Mouse (Mus musculus): Measurements from ENCODE around the gene Cd180. TPM values are rescaled to one million over a fixed set of nuclear protein-coding genes. Genes with fewer than 3 reads are reported as not detected.
"Not testable (repeated sequence)": the region's sequence is repeated elsewhere in the genome, so short reads cannot be mapped to it uniquely, and the experiment has no call there.

The Cd180 gene
- polyA plus RNA-seq, 1 experiment from 2014 or later, result 0.61 TPM

- no peaks in the 10 kb centered on the region for H3K9me3 ChIP-seq
- H3K36me3 ChIP-seq, result no peaks in the 10 kb centered on the region
- H3K9ac ChIP-seq, result no peak overlapping the region
- ATAC-seq (ENCODE audit: borderline replicate concordance, extremely low read depth, low FRiP score, low TSS enrichment), result peak; percentile 44; the same call in 1 of the 2 replicates
- H3K27me3 ChIP-seq, result no peaks in the 10 kb centered on the region
- no peak overlapping the region for H3K4me3 ChIP-seq
- 44% methylated on average over 18 of the region's 18 CpGs for WGBS
- H3K4me1 ChIP-seq, result peaks cover 19% of the 10 kb centered on the region
- peak overlapping the region; percentile 33 for H3K4me2 ChIP-seq
- H3K27ac ChIP-seq, result no peak overlapping the region
Observed at GRCm38 (mm10) chr13:102665588-102666232, 27.6 kb upstream of the Cd180 start.

- no peak for ATAC-seq (ENCODE audit: borderline replicate concordance, extremely low read depth, low FRiP score, low TSS enrichment)
- Histone ChIP-seq H3K27ac (no peak overlapping the region), H3K9me3 (no peaks in the 10 kb centered on the region), H3K36me3 (no peaks in the 10 kb centered on the region), H3K4me2 (no peak overlapping the region), H3K9ac (no peak overlapping the region), H3K4me3 (no peak overlapping the region), H3K4me1 (peaks cover 19% of the 10 kb centered on the region), H3K27me3 (no peaks in the 10 kb centered on the region)
- 76% methylated on average over 12 of the region's 12 CpGs for WGBS
Observed at GRCm38 (mm10) chr13:102666233-102666614, 27.1 kb upstream of the Cd180 start.

DNA sequence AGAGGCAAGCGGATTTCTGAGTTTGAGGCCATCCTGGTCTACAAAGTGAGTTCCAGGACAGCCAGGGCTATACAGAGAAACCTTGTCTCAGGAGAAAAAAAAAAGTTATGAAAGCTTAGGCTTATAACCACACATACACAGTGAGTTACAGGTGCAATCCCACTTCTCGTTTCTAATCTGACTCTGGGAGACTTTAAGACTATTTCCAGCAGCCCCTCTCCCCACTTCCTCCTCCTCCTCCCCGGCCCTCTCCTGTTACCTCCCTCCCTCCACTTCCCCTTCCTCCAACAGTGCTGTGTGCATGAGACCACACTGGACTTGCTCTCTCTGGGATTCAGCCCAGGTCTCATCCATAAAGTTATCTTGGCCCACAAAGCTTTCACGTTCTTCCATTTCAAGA is 26.6 kb upstream of the Cd180 start:
- Histone ChIP-seq H3K9ac (no peak overlapping the region), H3K4me2 (no peak overlapping the region), H3K4me1 (peaks cover 19% of the 10 kb centered on the region), H3K36me3 (no peaks in the 10 kb centered on the region), H3K27ac (no peak overlapping the region), H3K9me3 (no peaks in the 10 kb centered on the region), H3K4me3 (no peak overlapping the region), H3K27me3 (no peaks in the 10 kb centered on the region)
- no peak for ATAC-seq (ENCODE audit: borderline replicate concordance, extremely low read depth, low FRiP score, low TSS enrichment)
- WGBS, result 65% methylated on average over 4 of the region's 4 CpGs

DNA sequence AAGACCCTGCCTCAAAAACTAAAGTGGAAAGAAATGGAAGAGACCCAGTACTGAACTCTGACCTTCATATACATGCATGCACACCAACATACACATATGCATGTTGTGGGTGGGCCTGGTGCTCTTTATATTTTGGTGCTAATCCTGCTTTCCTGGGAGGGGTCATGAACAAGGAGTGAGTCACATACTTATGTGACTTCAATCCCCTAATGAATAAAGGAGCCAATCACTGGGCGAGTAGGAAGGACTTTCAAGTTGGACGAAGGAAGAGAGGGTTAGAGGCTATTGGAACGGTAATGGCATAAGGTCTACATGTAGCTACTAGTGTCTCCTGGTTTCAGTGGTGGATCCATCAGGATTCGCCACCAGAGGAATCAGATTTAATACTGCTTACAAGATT is 26.0 kb upstream of the Cd180 start:
- no peak for ATAC-seq (ENCODE audit: borderline replicate concordance, extremely low read depth, low FRiP score, low TSS enrichment)
- Histone ChIP-seq H3K4me1 (peaks cover 19% of the 10 kb centered on the region), H3K27ac (no peak overlapping the region), H3K4me3 (no peak overlapping the region), H3K36me3 (no peaks in the 10 kb centered on the region), H3K9me3 (no peaks in the 10 kb centered on the region), H3K4me2 (no peak overlapping the region), H3K27me3 (no peaks in the 10 kb centered on the region), H3K9ac (no peak overlapping the region)
- WGBS, result 88% methylated on average over 4 of the region's 4 CpGs

DNA sequence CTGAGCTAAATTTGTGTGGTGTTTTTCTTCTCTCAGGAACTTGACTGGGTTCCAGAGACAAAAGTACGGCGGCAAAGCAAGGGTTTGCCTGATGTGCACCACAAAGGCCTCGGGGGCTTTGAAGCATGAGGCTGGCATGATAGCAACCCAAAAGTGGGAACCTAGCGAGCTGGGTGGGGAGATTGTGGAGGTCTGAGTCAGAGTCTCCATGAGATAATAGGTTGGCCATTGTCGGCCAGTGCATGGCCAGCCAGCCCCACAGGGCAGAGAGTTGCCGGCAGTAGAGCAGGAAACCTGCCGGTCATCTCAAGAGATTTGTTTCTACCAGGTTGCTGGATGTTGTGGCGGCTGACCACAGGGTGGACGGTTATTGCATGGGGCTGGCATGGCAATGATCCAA is 25.5 kb upstream of the Cd180 start:
- no peaks in the 10 kb centered on the region for H3K36me3 ChIP-seq
- no peak overlapping the region for H3K4me2 ChIP-seq
- 89% methylated on average over 9 of the region's 9 CpGs for WGBS
- peaks cover 19% of the 10 kb centered on the region for H3K4me1 ChIP-seq
- H3K27me3 ChIP-seq, result no peaks in the 10 kb centered on the region
- H3K9ac ChIP-seq, result no peak overlapping the region
- no peak overlapping the region for H3K27ac ChIP-seq
- no peak overlapping the region for H3K4me3 ChIP-seq
- no peaks in the 10 kb centered on the region for H3K9me3 ChIP-seq
- ATAC-seq (ENCODE audit: borderline replicate concordance, extremely low read depth, low FRiP score, low TSS enrichment), result no peak

DNA sequence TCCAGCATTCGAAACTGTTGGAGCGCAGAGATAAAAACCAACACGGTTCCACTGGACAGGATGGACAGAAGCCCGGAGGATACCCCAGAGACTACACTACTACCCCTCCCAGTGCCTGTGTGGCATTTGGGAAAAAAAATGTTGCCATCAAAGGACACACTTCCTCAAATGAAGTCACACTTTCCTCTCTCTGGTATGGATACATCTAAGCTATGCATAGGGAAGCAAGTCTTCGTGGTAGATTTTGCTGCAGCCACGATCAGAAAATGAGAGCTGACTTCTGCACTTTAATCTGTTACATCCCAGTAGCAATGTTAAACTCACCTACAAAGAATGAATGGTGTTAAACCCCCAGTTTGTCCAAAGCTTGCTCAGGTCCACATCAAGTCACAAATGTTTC is 24.4 kb upstream of the Cd180 start:
- Histone ChIP-seq H3K4me2 (no peak overlapping the region), H3K4me3 (no peak overlapping the region), H3K27me3 (no peaks in the 10 kb centered on the region), H3K4me1 (peaks cover 19% of the 10 kb centered on the region), H3K36me3 (no peaks in the 10 kb centered on the region), H3K9me3 (no peaks in the 10 kb centered on the region), H3K27ac (no peak overlapping the region), H3K9ac (no peak overlapping the region)
- 81% methylated on average over 6 of the region's 6 CpGs for WGBS
- ATAC-seq (ENCODE audit: borderline replicate concordance, extremely low read depth, low FRiP score, low TSS enrichment), result no peak

- Histone ChIP-seq H3K9ac (no peak overlapping the region), H3K9me3 (no peaks in the 10 kb centered on the region), H3K27ac (0 out of 2 replicates have a peak overlapping the region, but pooled peaks have one; percentile 11), H3K4me3 (no peak overlapping the region), H3K36me3 (no peaks in the 10 kb centered on the region), H3K4me2 (no peak overlapping the region), H3K27me3 (no peaks in the 10 kb centered on the region), H3K4me1 (peaks cover 19% of the 10 kb centered on the region)
- ATAC-seq (ENCODE audit: borderline replicate concordance, extremely low read depth, low FRiP score, low TSS enrichment), result 0 out of 2 replicates have a peak, but pooled peaks have one; percentile 19
- WGBS, result 29% methylated on average over 14 of the region's 14 CpGs
Observed at GRCm38 (mm10) chr13:102669522-102670256, 23.7 kb upstream of the Cd180 start.

DNA sequence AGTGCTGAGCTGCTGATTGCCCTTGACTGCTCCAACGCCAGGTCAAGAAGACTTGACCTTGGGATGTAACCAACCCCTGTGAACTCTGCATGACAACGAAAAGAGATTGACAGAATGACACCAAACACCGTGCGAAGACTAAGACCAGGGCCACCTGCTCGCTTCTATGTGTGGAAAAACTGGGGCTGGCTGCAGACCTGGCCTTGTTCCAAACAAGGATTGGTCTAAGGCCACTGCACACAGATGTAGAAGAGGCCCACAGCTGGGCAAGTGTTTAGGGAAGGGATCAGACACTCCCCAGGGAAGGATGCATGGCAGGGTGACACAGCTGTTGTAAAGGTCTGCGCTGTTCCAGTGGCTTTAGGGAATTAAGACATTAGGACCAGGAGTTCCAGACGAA is 22.9 kb upstream of the Cd180 start:
- no peak overlapping the region for H3K9ac ChIP-seq
- H3K4me3 ChIP-seq, result no peak overlapping the region
- no peak overlapping the region for H3K27ac ChIP-seq
- no peaks in the 10 kb centered on the region for H3K36me3 ChIP-seq
- H3K4me2 ChIP-seq, result no peak overlapping the region
- peaks cover 17% of the 10 kb centered on the region for H3K4me1 ChIP-seq
- H3K27me3 ChIP-seq, result no peaks in the 10 kb centered on the region
- ATAC-seq (ENCODE audit: borderline replicate concordance, extremely low read depth, low FRiP score, low TSS enrichment), result no peak
- WGBS, result 57% methylated on average over 7 of the region's 7 CpGs
- H3K9me3 ChIP-seq, result no peaks in the 10 kb centered on the region

GRCm38 (mm10) chr13:102674083-102674482 is 19.3 kb upstream of the Cd180 start:
- Histone ChIP-seq H3K36me3 (no peaks in the 10 kb centered on the region), H3K9ac (no peak overlapping the region), H3K9me3 (no peaks in the 10 kb centered on the region), H3K4me2 (no peak overlapping the region), H3K4me3 (no peak overlapping the region), H3K4me1 (peaks cover 16% of the 10 kb centered on the region), H3K27ac (no peak overlapping the region), H3K27me3 (no peaks in the 10 kb centered on the region)
- ATAC-seq (ENCODE audit: borderline replicate concordance, extremely low read depth, low FRiP score, low TSS enrichment), result no peak
- WGBS, result 84% methylated on average over 3 of the region's 3 CpGs

- H3K4me2 ChIP-seq; H3K4me3 ChIP-seq; H3K4me1 ChIP-seq; H3K36me3 ChIP-seq; ATAC-seq (ENCODE audit: borderline replicate concordance, extremely low read depth, low FRiP score, low TSS enrichment); H3K27me3 ChIP-seq; H3K9me3 ChIP-seq; H3K9ac ChIP-seq; H3K27ac ChIP-seq: not testable (repeated sequence)
- 66% methylated on average over 4 of the region's 4 CpGs for WGBS
Observed at GRCm38 (mm10) chr13:102677602-102678001, 15.8 kb upstream of the Cd180 start.

DNA sequence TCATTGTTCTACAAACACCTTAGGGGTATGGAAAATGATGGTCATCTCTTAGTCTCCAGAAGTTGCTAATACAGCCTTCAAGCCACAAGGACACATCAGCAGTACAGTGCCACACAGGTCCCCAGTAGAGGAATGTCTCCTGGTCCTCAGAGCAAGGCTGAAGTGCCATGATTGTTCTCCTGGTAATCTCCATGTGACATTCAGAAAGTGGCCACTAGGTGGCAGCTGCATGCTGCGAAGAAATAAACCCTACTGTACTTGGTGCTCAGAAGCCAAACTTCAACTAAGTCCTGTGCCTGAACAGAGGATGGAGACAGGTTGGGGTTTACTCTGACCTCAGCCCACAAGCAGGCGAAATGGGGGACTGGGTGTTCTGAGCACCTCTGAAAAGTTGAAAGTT is 14.9 kb upstream of the Cd180 start:
- WGBS, result 2% methylated on average over 2 of the region's 2 CpGs
- Histone ChIP-seq H3K4me3 (no peak overlapping the region), H3K27me3 (no peaks in the 10 kb centered on the region), H3K4me2 (no peak overlapping the region), H3K9me3 (no peaks in the 10 kb centered on the region), H3K27ac (no peak overlapping the region), H3K36me3 (no peaks in the 10 kb centered on the region), H3K4me1 (no peaks in the 10 kb centered on the region), H3K9ac (no peak overlapping the region)
- ATAC-seq (ENCODE audit: borderline replicate concordance, extremely low read depth, low FRiP score, low TSS enrichment), result peak; percentile 35; the same call in 1 of the 2 replicates

DNA sequence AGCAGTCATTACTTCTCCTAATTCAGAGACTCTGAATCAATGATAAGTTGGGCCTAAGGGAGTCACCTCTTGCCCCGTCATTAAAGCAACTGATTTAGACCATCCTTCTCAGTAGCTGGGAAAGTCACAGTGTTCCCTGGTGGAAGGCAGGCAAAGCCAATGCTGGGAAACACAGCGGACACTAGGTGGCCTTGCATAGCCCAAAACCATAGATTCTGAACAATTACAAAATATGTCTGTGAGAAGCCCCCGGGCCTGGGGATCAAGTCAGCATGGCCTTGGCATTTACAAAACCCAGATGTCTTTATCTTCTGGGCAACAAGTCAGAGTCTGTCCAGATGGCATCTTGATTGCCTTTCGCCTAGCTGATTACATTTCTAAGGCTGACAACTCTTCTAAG is 8.5 kb upstream of the Cd180 start:
- no peaks in the 10 kb centered on the region for H3K36me3 ChIP-seq
- H3K4me2 ChIP-seq, result no peak overlapping the region
- H3K9me3 ChIP-seq, result no peaks in the 10 kb centered on the region
- no peaks in the 10 kb centered on the region for H3K4me1 ChIP-seq
- WGBS, result 67% methylated on average over 4 of the region's 4 CpGs
- H3K27ac ChIP-seq, result no peak overlapping the region
- no peak for ATAC-seq (ENCODE audit: borderline replicate concordance, extremely low read depth, low FRiP score, low TSS enrichment)
- no peak overlapping the region for H3K4me3 ChIP-seq
- no peak overlapping the region for H3K9ac ChIP-seq
- H3K27me3 ChIP-seq, result no peaks in the 10 kb centered on the region

Measured in lung, embryonic 15.5 days (tissue).